Mouse (Mus musculus) liver, embryonic 15.5 days (tissue): ENCODE measurements around the gene Chmp5. TPM values are rescaled to one million over a fixed set of nuclear protein-coding genes. Genes with fewer than 3 reads are reported as not detected.

Source experiments
- microRNA-seq: library from miRNA; unstranded; fragments of <30 nt; microRNA quantifications from one replicate; pipeline ENCODE4, GENCODE M21; 2016
- polyA plus RNA-seq: library from polyadenylated mRNA; unstranded; fragments of >200 nt; fragmentation: Nextera tagmentation; extraction: Ambion mirVana; gene quantifications from 2 replicates; pipeline ENCODE4 v1.2.1, GENCODE M21; 2015

Chmp5 gene
- polyA plus RNA-seq, 1 experiment from 2014 or later: 42.4 TPM

Small RNA genes within 50 kb of the gene (microRNA-seq; reads per million reads assigned to microRNA genes)
- 3.8 reads per million, percentile 11 among the genes with 10 or more reads in this experiment for gene Mir3094

Other genes with a start within 250 kb of the Chmp5 start
- gene Aptx, start 245.2 kb upstream of the Chmp5 start, polyA plus RNA-seq: 8.2 and 8.5 TPM in 2 replicates
- 121 and 130 TPM in 2 replicates for gene Dnaja1, start 226.3 kb upstream of the Chmp5 start, polyA plus RNA-seq
- gene Smu1, start 190.5 kb upstream of the Chmp5 start, polyA plus RNA-seq: 71.6 and 75.5 TPM in 2 replicates
- gene B4galt1, start 94.4 kb upstream of the Chmp5 start, polyA plus RNA-seq: 33.6 and 34.8 TPM in 2 replicates
- 0.82 and 0.96 TPM in 2 replicates for gene Spink4, start 28.4 kb upstream of the Chmp5 start, polyA plus RNA-seq
- 110 and 114 TPM in 2 replicates for gene Bag1, start 113 bp upstream of the Chmp5 start, polyA plus RNA-seq
- gene Nfx1, start 22.5 kb downstream of the Chmp5 start, polyA plus RNA-seq: 27.9 and 28.0 TPM in 2 replicates
- gene Aqp7, start 99.7 kb downstream of the Chmp5 start, polyA plus RNA-seq: 0.79 and 1.2 TPM in 2 replicates
- 12.3 and 12.8 TPM in 2 replicates for gene Aqp3, start 149.8 kb downstream of the Chmp5 start, polyA plus RNA-seq
- gene Nol6, start 176.0 kb downstream of the Chmp5 start, polyA plus RNA-seq: 9.2 and 9.7 TPM in 2 replicates
- gene Ube2r2, start 187.3 kb downstream of the Chmp5 start, polyA plus RNA-seq: 45.4 and 47.8 TPM in 2 replicates